Mouse (Mus musculus) embryonic fibroblast, embryonic 13.5 days (primary cell): ENCODE measurements around the gene Ubac2. TPM values are rescaled to one million over a fixed set of nuclear protein-coding genes. Genes with fewer than 3 reads are reported as not detected.
A peak's percentile ranks its signal among the peaks of the same experiment; 100 is the strongest.

Experiments used
- H3K27ac ChIP-seq: 2 replicates; pipeline ENCODE4 v1.5.1; 2012; ENCODE audit warnings: low read length, control low read depth, inconsistent platforms; ENCODE audit not compliant: insufficient read depth
- H3K4me1 ChIP-seq: 2 replicates; pipeline ENCODE4 v1.6.1; 2011; ENCODE audit warnings: low read length; ENCODE audit not compliant: control insufficient read depth, insufficient read depth
- H3K4me3 ChIP-seq: 2 replicates; pipeline ENCODE4 v1.5.1; 2011; ENCODE audit warnings: mild to moderate bottlenecking, control low read depth, low read length; ENCODE audit not compliant: insufficient read depth
- CTCF ChIP-seq: IDR thresholded peaks from 2 replicates; pipeline ENCODE4 v1.5.1; 2011; ENCODE audit warnings: mild to moderate bottlenecking, control low read depth, low read length, moderate library complexity, borderline replicate concordance; ENCODE audit not compliant: insufficient read depth
- POLR2A ChIP-seq: IDR thresholded peaks from 2 replicates; pipeline ENCODE4 v1.6.1; 2011; ENCODE audit warnings: low read depth, mild to moderate bottlenecking, control low read depth, low read length, moderate library complexity
- polyA plus RNA-seq: library from polyadenylated mRNA; stranded (reverse); fragments of >200 nt; gene quantifications from 2 replicates; pipeline ENCODE4 v1.2.4, GENCODE M21; 2011; ENCODE audit warnings: low read depth; ENCODE audit not compliant: missing spikeins, insufficient read length

The Ubac2 gene
- polyA plus RNA-seq, 1 experiment: 59.3 TPM

DNA sequence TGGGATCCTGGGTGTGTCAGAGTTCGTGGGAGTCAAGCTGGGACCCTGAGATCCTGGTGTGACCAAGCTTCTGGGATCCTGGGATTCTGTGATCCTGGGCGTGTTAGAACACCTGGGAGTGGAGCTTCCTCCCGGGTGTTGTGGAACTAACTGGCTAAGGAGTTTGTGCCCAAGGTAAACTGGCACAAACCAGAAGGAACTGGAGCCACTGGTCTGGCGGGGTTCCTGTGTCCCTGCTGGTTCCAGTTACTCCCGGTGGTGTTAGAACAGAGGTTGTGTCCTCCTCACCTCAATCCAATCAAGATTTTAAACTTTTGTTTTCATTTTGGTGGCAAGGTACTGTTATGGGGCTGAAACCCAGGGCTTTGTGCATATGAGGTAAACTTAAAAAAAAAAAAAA is 67.7 kb downstream of the Ubac2 start:
- TF ChIP-seq CTCF (no peak), POLR2A (no peak)
- H3K4me3 ChIP-seq: no peak overlapping the region

DNA sequence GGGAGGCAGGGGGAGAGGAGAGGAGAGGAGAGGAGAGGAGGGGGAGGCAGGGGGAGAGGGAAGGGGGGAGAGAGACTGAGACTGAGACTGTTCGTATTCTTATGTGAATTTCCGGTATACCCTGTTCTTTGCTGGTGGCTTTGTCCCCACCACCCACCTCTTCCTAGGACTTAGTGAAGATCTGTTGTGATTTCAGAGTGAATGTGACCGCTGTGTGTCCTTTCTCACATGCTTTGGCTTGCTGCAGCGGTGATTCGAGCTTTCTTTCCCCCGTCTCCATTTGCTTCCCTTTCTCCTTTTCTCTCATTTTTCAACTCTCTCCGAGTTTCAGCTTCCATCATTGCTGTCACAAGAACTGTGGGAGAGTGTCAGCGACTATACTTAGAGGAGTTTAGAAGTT is 68.3 kb downstream of the Ubac2 start:
- H3K4me3 ChIP-seq: no peak overlapping the region
- no peak overlapping the region for H3K27ac ChIP-seq
- no peak for TF ChIP-seq CTCF
- no peak for TF ChIP-seq POLR2A
- H3K4me1 ChIP-seq: no peaks in the 10 kb centered on the region

More for the DNA sequence above, 67.7 kb downstream of the Ubac2 start:
- Histone ChIP-seq H3K4me1 (no peaks in the 10 kb centered on the region), H3K27ac (no peak overlapping the region)

DNA sequence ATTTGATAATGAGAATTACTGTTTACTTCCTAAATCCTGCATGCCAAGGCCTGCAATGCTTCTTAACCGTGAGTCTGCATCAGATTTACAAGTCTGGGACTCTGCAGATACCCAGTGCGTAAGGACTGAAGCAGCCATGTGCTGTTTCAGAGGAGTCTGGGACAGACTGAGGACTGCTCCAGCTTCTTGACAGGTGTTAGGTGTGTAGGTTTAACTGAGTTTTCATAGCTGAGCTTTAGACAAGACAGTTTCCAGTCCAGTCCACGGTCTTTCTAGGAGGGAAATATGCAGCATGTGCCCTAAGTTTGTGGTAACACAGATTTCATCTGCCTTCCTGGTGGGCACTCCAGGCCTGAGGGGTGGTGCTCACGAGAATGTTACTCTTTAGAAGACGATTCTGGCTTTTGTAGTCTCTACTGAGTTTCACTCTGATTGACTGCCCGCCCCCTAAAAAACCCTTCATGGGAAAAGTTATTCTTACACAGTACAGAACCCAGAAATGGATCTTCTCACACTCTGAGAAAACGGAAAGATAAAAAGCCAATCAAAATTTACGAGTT is 68.9 kb downstream of the Ubac2 start:
- TF ChIP-seq POLR2A (no peak), CTCF (no peak)
- H3K4me3 ChIP-seq: no peak overlapping the region
- no peak overlapping the region for H3K27ac ChIP-seq
- H3K4me1 ChIP-seq: no peaks in the 10 kb centered on the region

- Histone ChIP-seq H3K4me1 (no peaks in the 10 kb centered on the region), H3K4me3 (no peak overlapping the region), H3K27ac (no peak overlapping the region)
- no peak for TF ChIP-seq POLR2A
Observed at GRCm38 (mm10) chr14:121947966-121948365, 69.5 kb downstream of the Ubac2 start.

- no peak overlapping the region for H3K27ac ChIP-seq
- no peaks in the 10 kb centered on the region for H3K4me1 ChIP-seq
- TF ChIP-seq CTCF (no peak), POLR2A (no peak)
- no peak overlapping the region for H3K4me3 ChIP-seq
Observed at GRCm38 (mm10) chr14:121949436-121949835, 71.0 kb downstream of the Ubac2 start.

DNA sequence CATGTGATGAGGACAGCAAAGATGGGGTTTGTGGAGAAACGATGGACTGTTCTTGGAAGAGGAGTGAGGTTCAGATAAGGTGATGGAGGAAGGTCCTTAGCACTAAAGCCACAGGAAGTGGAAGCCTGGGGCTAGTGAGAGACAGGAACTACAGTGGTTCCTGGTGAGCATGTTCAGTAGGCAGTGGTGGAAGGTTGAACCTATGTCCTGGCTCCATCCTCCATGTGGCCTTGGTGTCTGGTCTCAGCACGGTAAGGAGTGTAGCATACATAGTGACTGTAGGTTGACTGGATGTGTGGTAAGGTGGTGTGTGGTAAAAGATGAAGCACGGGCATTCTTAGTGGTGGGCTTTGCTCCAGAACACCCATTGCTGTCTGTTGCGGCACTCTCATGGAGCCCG is 71.5 kb downstream of the Ubac2 start:
- H3K4me3 ChIP-seq: no peak overlapping the region
- no peak overlapping the region for H3K27ac ChIP-seq
- H3K4me1 ChIP-seq: no peaks in the 10 kb centered on the region
- TF ChIP-seq POLR2A (no peak), CTCF (no peak)

- H3K27ac ChIP-seq: no peak overlapping the region
- no peaks in the 10 kb centered on the region for H3K4me1 ChIP-seq
- H3K4me3 ChIP-seq: no peak overlapping the region
- TF ChIP-seq POLR2A (no peak), CTCF (no peak)
Observed at GRCm38 (mm10) chr14:121951399-121952045, 73.1 kb downstream of the Ubac2 start.

GRCm38 (mm10) chr14:121952046-121952400 is 73.6 kb downstream of the Ubac2 start:
- Histone ChIP-seq H3K4me3 (no peak overlapping the region), H3K4me1 (no peaks in the 10 kb centered on the region), H3K27ac (no peak overlapping the region)
- TF ChIP-seq POLR2A: no peak
- TF ChIP-seq CTCF: no peak

DNA sequence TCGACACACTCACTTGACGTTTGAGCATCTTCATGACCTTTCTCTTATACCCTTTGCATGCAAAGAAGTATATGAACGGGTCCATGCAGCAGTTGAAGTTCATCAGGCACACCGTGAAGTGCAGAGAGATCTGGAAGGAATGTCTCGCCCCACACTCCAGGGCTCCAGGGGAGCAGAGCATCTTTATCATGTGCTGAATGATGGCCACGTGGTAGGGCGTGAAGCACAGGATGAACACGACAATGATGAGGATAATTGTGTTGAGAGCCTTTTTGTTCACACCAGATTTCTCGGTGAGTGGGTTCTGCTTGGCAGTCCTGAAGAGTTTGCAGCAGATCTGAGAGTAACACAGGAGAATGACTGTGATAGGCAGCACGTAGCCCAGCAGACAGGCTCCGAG is 75.7 kb downstream of the Ubac2 start:
- Histone ChIP-seq H3K4me3 (no peak overlapping the region), H3K27ac (no peak overlapping the region), H3K4me1 (no peaks in the 10 kb centered on the region)
- TF ChIP-seq POLR2A (no peak), CTCF (no peak)

GRCm38 (mm10) chr14:121954608-121955007 is 76.2 kb downstream of the Ubac2 start:
- TF ChIP-seq POLR2A (no peak), CTCF (no peak)
- H3K4me1 ChIP-seq: no peaks in the 10 kb centered on the region

DNA sequence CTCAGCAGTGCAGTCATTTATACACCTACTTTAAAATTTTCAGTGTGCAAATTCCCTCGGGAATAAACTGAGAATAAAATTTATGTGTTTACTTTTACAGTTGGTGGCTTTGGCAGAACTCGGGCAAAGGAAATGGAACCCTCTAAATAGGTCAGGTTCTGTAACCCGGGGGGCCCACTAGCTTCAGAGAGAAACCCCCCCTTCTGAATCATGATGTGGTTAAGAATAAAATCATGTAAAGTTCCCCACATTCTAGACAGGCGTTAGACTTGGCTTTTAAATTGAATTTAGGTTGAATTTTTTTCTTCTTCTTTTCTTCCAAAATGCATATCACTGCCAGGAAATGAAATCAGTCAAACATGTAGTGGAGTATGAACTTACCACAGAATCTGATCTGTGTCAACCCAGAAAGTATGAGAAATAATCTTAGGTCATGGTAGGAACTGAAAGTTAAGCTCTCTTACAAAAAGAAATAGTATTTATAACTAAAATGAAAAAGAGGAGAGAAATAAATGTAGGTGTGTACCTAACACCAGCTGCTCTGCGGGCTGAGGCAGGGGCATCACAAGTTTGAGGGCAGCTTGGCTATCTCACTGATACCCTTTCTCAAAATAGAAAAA is 76.9 kb downstream of the Ubac2 start:
- Histone ChIP-seq H3K27ac (peak overlapping the region; percentile 78), H3K4me1 (no peaks in the 10 kb centered on the region), H3K4me3 (no peak overlapping the region)
- TF ChIP-seq CTCF (no peak), POLR2A (no peak)

More at GRCm38 (mm10) chr14:121954608-121955007, 76.2 kb downstream of the Ubac2 start:
- H3K4me3 ChIP-seq: no peak overlapping the region
- H3K27ac ChIP-seq: no peak overlapping the region
